Mouse (Mus musculus): ENCODE measurements at regions not wholly inside any gene's neighbourhood (a gene's known extent, or its start where the extent isn't known, plus 50 kb on each side); places are given as distances from the start of the nearest gene placed in this dataset.

DNA sequence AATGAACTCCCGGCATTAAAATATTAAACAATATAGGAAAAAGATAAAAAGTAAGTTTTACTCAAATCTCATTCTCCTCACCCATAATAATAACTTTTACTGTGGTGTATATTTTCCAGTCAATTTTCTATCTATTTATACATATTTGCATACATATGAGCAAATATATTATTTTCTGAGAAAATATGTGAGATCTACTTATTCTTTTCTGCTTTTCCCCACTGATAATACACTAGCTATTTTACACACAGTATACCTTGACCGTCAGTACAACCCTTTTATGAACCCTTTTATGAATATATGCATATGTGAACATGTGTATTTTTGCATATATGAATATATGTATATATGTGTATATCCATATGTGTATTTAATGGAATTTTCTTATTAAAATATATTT lies 77.2 kb upstream of the Cwc22 start:
- no peaks in the 10 kb centered on the region; a peak in 1 of 4 replicates for H3K27me3 ChIP-seq (ENCODE audit: control insufficient read depth in 1 of 2, insufficient read depth in 2 of 2, low read length in 2 of 2)
- DNase-seq (ENCODE audit: low read depth, low spot score): no peak
- TF ChIP-seq GATA1 (IDR thresholded peaks at IDR 0.05; ENCODE audit: low read depth, low read length): no peak
- no peak for TF ChIP-seq TCF12 (IDR thresholded peaks at IDR 0.05; ENCODE audit: low read depth, low read length)
- no peak for TF ChIP-seq CHD1 (IDR thresholded peaks at IDR 0.05; ENCODE audit: low read depth, low read length)
- TF ChIP-seq NELFE (IDR thresholded peaks at IDR 0.05; ENCODE audit: low read depth, low read length): no peak
- TF ChIP-seq KAT2A (conservative IDR thresholded peaks at IDR 0.05; ENCODE audit: low read depth, low read length): no peak
- TF ChIP-seq SMC3 (IDR thresholded peaks at IDR 0.05; ENCODE audit: low read depth, low read length): no peak
- TF ChIP-seq EP300 (IDR thresholded peaks at IDR 0.05; ENCODE audit: low read depth in 1 of 2, low read length in 2 of 2): no peak
- no peak for TF ChIP-seq MAX (IDR thresholded peaks at IDR 0.05; ENCODE audit: low read length)
- TF ChIP-seq CTCF (IDR thresholded peaks at IDR 0.05 in 2 of 3, conservative IDR thresholded peaks at IDR 0.05 in 1 of 3; ENCODE audit: control insufficient read depth in 1 of 3, insufficient read depth in 1 of 3, low read depth in 2 of 3, low read length in 3 of 3, poor library complexity in 1 of 3, severe bottlenecking in 1 of 3): no peak
- TF ChIP-seq USF2 (IDR thresholded peaks at IDR 0.05; ENCODE audit: borderline replicate concordance in 1 of 2, insufficient read depth in 1 of 2, low read depth in 1 of 2, low read length in 2 of 2): no peak
- no peak for TF ChIP-seq MYC (IDR thresholded peaks at IDR 0.05; ENCODE audit: low read depth, low read length)
- TF ChIP-seq ETS1 (IDR thresholded peaks at IDR 0.05; ENCODE audit: low read depth, low read length): no peak
- no peak for TF ChIP-seq POLR2AphosphoS5 (IDR thresholded peaks at IDR 0.05; ENCODE audit: borderline replicate concordance, low read depth, low read length)
- TF ChIP-seq RCOR1 (IDR thresholded peaks at IDR 0.05; ENCODE audit: low read depth, low read length): no peak
- no peak for TF ChIP-seq NRF1 (IDR thresholded peaks at IDR 0.05; ENCODE audit: insufficient read depth, low read depth, low read length, poor library complexity, severe bottlenecking)
- no peak overlapping the region for H3K27ac ChIP-seq (ENCODE audit: control insufficient read depth, low read depth, low read length)
- no peaks in the 10 kb centered on the region for H3K4me1 ChIP-seq (ENCODE audit: control insufficient read depth in 1 of 2, insufficient read depth in 2 of 2, low read length in 2 of 2)
- no peaks in the 10 kb centered on the region for H3K9me3 ChIP-seq (replicated peaks; ENCODE audit: insufficient read depth, low read length)
- no peaks in the 10 kb centered on the region for H3K36me3 ChIP-seq (ENCODE audit: control insufficient read depth in 1 of 2, insufficient read depth in 2 of 2, low read length in 2 of 2)
- no peak overlapping the region for H3K9ac ChIP-seq (ENCODE audit: control insufficient read depth, low read depth, low read length, poor library complexity, severe bottlenecking)
- no peaks in the 10 kb centered on the region for H3K79me2 ChIP-seq (ENCODE audit: control insufficient read depth, insufficient read depth, low read length, poor library complexity)
- no peak overlapping the region for H3K4me3 ChIP-seq (ENCODE audit: control insufficient read depth in 1 of 2, insufficient read depth in 1 of 2, low read depth in 2 of 2, low read length in 2 of 2)

- TF ChIP-seq SMC3 (IDR thresholded peaks at IDR 0.05; ENCODE audit: low read depth, low read length) (no peak), BHLHE40 (IDR thresholded peaks at IDR 0.05; ENCODE audit: borderline replicate concordance, low read depth, low read length) (no peak), ZKSCAN1 (IDR thresholded peaks at IDR 0.05; ENCODE audit: low read depth, low read length) (no peak), CHD1 (IDR thresholded peaks at IDR 0.05; ENCODE audit: low read depth, low read length) (no peak), ZC3H11A (IDR thresholded peaks at IDR 0.05; ENCODE audit: low read depth, low read length) (no peak), KAT2A (conservative IDR thresholded peaks at IDR 0.05; ENCODE audit: low read depth, low read length) (no peak)
- H3K9ac ChIP-seq (ENCODE audit: control insufficient read depth, low read depth, low read length, poor library complexity, severe bottlenecking): no peak overlapping the region
- H3K4me3 ChIP-seq (ENCODE audit: control insufficient read depth in 1 of 2, insufficient read depth in 1 of 2, low read depth in 2 of 2, low read length in 2 of 2): no peak overlapping the region
- H3K36me3 ChIP-seq (ENCODE audit: control insufficient read depth in 1 of 2, insufficient read depth in 2 of 2, low read length in 2 of 2): no peaks in the 10 kb centered on the region
- DNase-seq (ENCODE audit: low read depth, low spot score): no peak
- H3K4me1 ChIP-seq (ENCODE audit: control insufficient read depth in 1 of 2, insufficient read depth in 2 of 2, low read length in 2 of 2): no peaks in the 10 kb centered on the region
- H3K27ac ChIP-seq (ENCODE audit: control insufficient read depth, low read depth, low read length): no peak overlapping the region
- H3K9me3 ChIP-seq (replicated peaks; ENCODE audit: insufficient read depth, low read length): no peaks in the 10 kb centered on the region
- H3K79me2 ChIP-seq (ENCODE audit: control insufficient read depth, insufficient read depth, low read length, poor library complexity): no peaks in the 10 kb centered on the region
- H3K27me3 ChIP-seq (ENCODE audit: control insufficient read depth in 1 of 2, insufficient read depth in 2 of 2, low read length in 2 of 2): no peaks in the 10 kb centered on the region; a peak in 1 of 4 replicates
Measured at GRCm38 (mm10) chr2:78022756-78023155, 76.6 kb upstream of the Cwc22 start.
